Mouse (Mus musculus) small intestine, adult 2 months (tissue): ENCODE measurements around the gene Herc1.

ENCODE experiments used
- CTCF ChIP-seq: fragments of 200-500 bp; IDR thresholded peaks from 2 replicates; pipeline ENCODE4 v1.5.1; 2012; ENCODE audit warnings: low read depth, mild to moderate bottlenecking, control low read depth, inconsistent platforms, low read length, moderate library complexity, mixed read lengths; ENCODE audit not compliant: insufficient replicate concordance, insufficient read length; ENCODE audit errors: extremely low read depth
- POLR2A ChIP-seq: fragments of 200-500 bp; IDR thresholded peaks from 2 replicates; pipeline ENCODE4 v1.6.1; 2012; ENCODE audit warnings: low read depth, mild to moderate bottlenecking, control low read depth, inconsistent platforms, low read length, moderate library complexity

GRCm38 (mm10) chr9:66347405-66348035 is 2.7 kb upstream of the Herc1 start:
- TF ChIP-seq CTCF (no peak), POLR2A (no peak)
